Comparison of ENCODE assay signal across 9 mouse cellular contexts in genomic region chr10:70156431-70157165, GRCm38 (mm10). TPM values are rescaled to one million over a fixed set of nuclear protein-coding genes. Genes with fewer than 3 reads are reported as not detected.
DNase-seq lines count a peak whose midpoint lies in the region; ATAC-seq lines count a peak whose summit lies in the region.
"Had no signal": no experiment of that assay in that cellular context is flagged by ENCODE, and none has a peak within 500 bp of the region (broad histone marks: within the 10 kb centered on the region; RNA-seq: fewer than 3 reads in every experiment).

No protein-coding gene starts in this region.

- no peak overlapping the region for H3K9ac ChIP-seq in kidney, embryonic 14.5 days (ENCODE audit: low read depth, low read length)
- no peak overlapping the region for H3K9ac ChIP-seq in embryonic facial prominence, embryonic 14.5 days (ENCODE audit: low read depth, low read length)
- H3K9ac ChIP-seq in midbrain, embryonic 14.5 days (replicated peaks; ENCODE audit: low read length) = no peak overlapping the region

- peaks cover 12% of the 10 kb centered on the region; the same call in 1 of the 2 replicates for H3K4me1 ChIP-seq in kidney, embryonic 14.5 days (ENCODE audit: control insufficient read depth, insufficient read depth, low read length)
- H3K4me1 ChIP-seq in embryonic facial prominence, embryonic 14.5 days (ENCODE audit: control insufficient read depth, insufficient read depth, low read length) = peaks cover 15% of the 10 kb centered on the region
- H3K4me1 ChIP-seq in midbrain, embryonic 14.5 days (ENCODE audit: control insufficient read depth, insufficient read depth, low read length) = no peaks in the 10 kb centered on the region

- no peak overlapping the region for H3K4me3 ChIP-seq in kidney, embryonic 14.5 days (ENCODE audit: low read length)
- no peak overlapping the region for H3K4me3 ChIP-seq in embryonic facial prominence, embryonic 14.5 days (ENCODE audit: low read depth, low read length)
- H3K4me3 ChIP-seq in midbrain, embryonic 14.5 days (replicated peaks; ENCODE audit: low read depth, low read length) = no peak overlapping the region

- peaks cover 2% of the 10 kb centered on the region; the same call in 1 of the 2 replicates for H3K9me3 ChIP-seq in kidney, embryonic 14.5 days (ENCODE audit: control insufficient read depth, low read length)
- no peaks in the 10 kb centered on the region for H3K9me3 ChIP-seq in embryonic facial prominence, embryonic 14.5 days (ENCODE audit: control insufficient read depth, low read length)
- H3K9me3 ChIP-seq in midbrain, embryonic 14.5 days (ENCODE audit: control insufficient read depth, low read length) = no peaks in the 10 kb centered on the region

- peaks cover 46% of the 10 kb centered on the region for H3K36me3 ChIP-seq in kidney, embryonic 14.5 days (ENCODE audit: control insufficient read depth, insufficient read depth, low read length)
- H3K36me3 ChIP-seq in embryonic facial prominence, embryonic 14.5 days (ENCODE audit: control insufficient read depth, insufficient read depth, low read length) = peaks cover 38% of the 10 kb centered on the region
- peaks cover 26% of the 10 kb centered on the region for H3K36me3 ChIP-seq in midbrain, embryonic 14.5 days (ENCODE audit: control insufficient read depth, insufficient read depth, low read length)

- ATAC-seq in kidney, embryonic 14.5 days (ENCODE audit: low FRiP score, low TSS enrichment) = no peak
- ATAC-seq in embryonic facial prominence, embryonic 14.5 days (ENCODE audit: low read depth) = peak; percentile 26; the same call in 1 of the 2 replicates
- no peak for ATAC-seq in midbrain, embryonic 14.5 days (ENCODE audit: low FRiP score, low TSS enrichment)

- H3K27ac ChIP-seq in kidney, embryonic 14.5 days (ENCODE audit: low read depth, low read length) = no peak overlapping the region
- H3K27ac ChIP-seq in embryonic facial prominence, embryonic 14.5 days (replicated peaks; ENCODE audit: low read depth, low read length) = no peak overlapping the region
- no peak overlapping the region for H3K27ac ChIP-seq in midbrain, embryonic 14.5 days (replicated peaks; ENCODE audit: low read depth, low read length)
- H3K27ac ChIP-seq: macrophage had no signal

- DNase-seq in kidney, adult 18-20 months = peak; percentile 50
- peak; percentile 76 for DNase-seq in R1 (ENCODE audit: low read depth, low spot score)
- DNase-seq in embryonic facial prominence, embryonic 14.5 days (ENCODE audit: low spot score) = no peak
- peak; percentile 50 for DNase-seq in lung, postnatal 36 days
- DNase-seq in frontal cortex, postnatal 14 days (ENCODE audit: low spot score in 2 of 2) = no peak
- no peak for DNase-seq in midbrain, embryonic 14.5 days
- no peak for DNase-seq in urinary bladder, postnatal 10 days (ENCODE audit: low spot score)

- H3K4me2 ChIP-seq in kidney, embryonic 14.5 days (replicated peaks; ENCODE audit: low read depth, low read length) = no peak overlapping the region
- no peak overlapping the region for H3K4me2 ChIP-seq in embryonic facial prominence, embryonic 14.5 days (ENCODE audit: low read depth, low read length)
- H3K4me2 ChIP-seq in midbrain, embryonic 14.5 days (ENCODE audit: low read length) = no peak overlapping the region

- 87% methylated on average over 3 of the region's 3 CpGs for WGBS in kidney, embryonic 14.5 days
- 67% methylated on average over 3 of the region's 3 CpGs for WGBS in embryonic facial prominence, embryonic 14.5 days
- 69% methylated on average over 3 of the region's 3 CpGs for WGBS in midbrain, embryonic 14.5 days

- no peaks in the 10 kb centered on the region for H3K27me3 ChIP-seq in kidney, embryonic 14.5 days (ENCODE audit: control insufficient read depth, insufficient read depth, low read length)
- H3K27me3 ChIP-seq in embryonic facial prominence, embryonic 14.5 days (replicated peaks; ENCODE audit: control insufficient read depth, insufficient read depth, low read length) = no peaks in the 10 kb centered on the region
- no peaks in the 10 kb centered on the region for H3K27me3 ChIP-seq in midbrain, embryonic 14.5 days (ENCODE audit: control insufficient read depth, insufficient read depth, low read length)

RNA-seq across cellular contexts. Expression of gene Mrln, which starts 47.9 kb away (rescaled TPM):
- 7.8 and 9.6 TPM in 2 replicates for polyA plus RNA-seq in kidney, embryonic 14.5 days (2014; fragmentation: Nextera tagmentation; extraction: Ambion mirVana)
- polyA plus RNA-seq in embryonic facial prominence, embryonic 14.5 days (2014; fragmentation: Nextera tagmentation; extraction: Ambion mirVana) = 49.9 and 73.9 TPM in 2 replicates
- not detected in 2 replicates for polyA plus RNA-seq in midbrain, embryonic 14.5 days (2014; fragmentation: Nextera tagmentation; extraction: Ambion mirVana)
- polyA plus RNA-seq: macrophage had no signal

RNA-seq across cellular contexts. Expression of gene Ccdc6, which starts 59.7 kb away (rescaled TPM):
- 36.4 and 39.6 TPM in 2 replicates for polyA plus RNA-seq in kidney, embryonic 14.5 days (2014; fragmentation: Nextera tagmentation; extraction: Ambion mirVana)
- polyA plus RNA-seq in embryonic facial prominence, embryonic 14.5 days (2014; fragmentation: Nextera tagmentation; extraction: Ambion mirVana) = 19.7 and 20.4 TPM in 2 replicates
- polyA plus RNA-seq in midbrain, embryonic 14.5 days (2014; fragmentation: Nextera tagmentation; extraction: Ambion mirVana) = 34.9 and 39.7 TPM in 2 replicates

Comparison
In these comparisons a context has a peak if more than half of its experiments do, and no peak if none do; other contexts are left out.
1. DNase-seq: peak in kidney, adult 18-20 months (single experiment), R1 (single experiment) and lung, postnatal 36 days (single experiment); none in embryonic facial prominence, embryonic 14.5 days (single experiment), frontal cortex, postnatal 14 days (0 of 2), midbrain, embryonic 14.5 days (single experiment) and urinary bladder, postnatal 10 days (single experiment).